Mouse (Mus musculus): Measurements from ENCODE around the gene Hoxa7. TPM values are rescaled to one million over a fixed set of nuclear protein-coding genes. Genes with fewer than 3 reads are reported as not detected.

The Hoxa7 gene
- total and polyA plus RNA-seq, 2 experiments from 2014 or later, result not detected

GRCm38 (mm10) chr6:52228475-52229465 is 7.1 kb upstream of the Hoxa7 start:
- DNase-seq (ENCODE audit: low spot score), result no peak
- no peak for TF ChIP-seq CTCF (IDR thresholded peaks at IDR 0.05)
- no peak overlapping the region for H3K4me3 ChIP-seq (ENCODE audit: low read depth, low read length)
- no peak overlapping the region for H3K27ac ChIP-seq (ENCODE audit: low read depth, low read length)
- H3K9me3 ChIP-seq (ENCODE audit: low read length), result no peaks in the 10 kb centered on the region
- no peaks in the 10 kb centered on the region for H3K4me1 ChIP-seq (ENCODE audit: insufficient read depth, low read length)
- no peak for ATAC-seq (ENCODE audit: low FRiP score)
- peaks cover 90% of the 10 kb centered on the region for H3K27me3 ChIP-seq (ENCODE audit: insufficient read depth, low read length)
- no peak overlapping the region for H3K9ac ChIP-seq (replicated peaks; ENCODE audit: low read length, poor library complexity, severe bottlenecking)
- WGBS, result 2% methylated on average over 38 of the region's 38 CpGs
- no peaks in the 10 kb centered on the region for H3K36me3 ChIP-seq (ENCODE audit: insufficient read depth, low read length)
- H3K4me2 ChIP-seq (ENCODE audit: low read depth, low read length, poor library complexity, severe bottlenecking), result no peak overlapping the region

DNA sequence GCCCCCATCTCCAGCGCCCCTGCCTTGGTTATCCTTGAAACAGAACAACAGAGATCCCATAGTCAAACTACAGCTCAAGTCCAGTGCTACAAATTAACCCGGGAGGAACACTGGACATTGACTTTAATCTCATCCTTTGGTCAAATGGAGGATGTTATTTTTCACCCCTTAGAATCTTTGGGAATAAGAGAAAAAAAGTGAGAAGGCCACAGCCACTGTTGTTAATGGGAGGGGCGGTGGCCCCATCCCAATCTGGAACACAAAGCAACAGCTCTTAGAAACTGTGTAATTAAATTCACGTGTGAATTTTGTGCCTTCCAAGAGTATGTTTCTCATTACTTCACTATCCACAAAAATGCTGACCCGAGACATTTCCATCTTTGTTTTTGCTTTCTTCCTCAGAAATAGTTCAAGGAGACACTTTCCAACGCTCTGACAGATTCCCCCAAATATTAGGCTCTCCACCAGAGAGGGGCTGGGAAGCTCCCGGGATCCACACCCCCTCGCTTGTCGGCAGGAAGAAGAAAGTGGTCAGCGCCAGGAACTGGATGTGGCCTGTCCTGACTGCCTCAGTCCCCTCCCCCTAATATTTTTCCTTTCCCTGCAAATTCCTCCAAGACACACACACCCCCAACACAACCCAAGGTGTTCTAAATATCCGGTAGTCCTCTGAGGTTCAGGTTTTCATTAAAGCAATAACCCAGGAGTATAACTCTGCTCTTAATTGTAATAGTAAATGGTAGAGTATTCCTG is 6.0 kb upstream of the Hoxa7 start:
- ATAC-seq (ENCODE audit: low FRiP score), result no peak

GRCm38 (mm10) chr6:52226569-52227257 is 5.1 kb upstream of the Hoxa7 start:
- H3K4me2 ChIP-seq (ENCODE audit: low read depth, low read length, poor library complexity, severe bottlenecking), result no peak overlapping the region
- peaks cover 87% of the 10 kb centered on the region for H3K27me3 ChIP-seq (ENCODE audit: insufficient read depth, low read length)
- H3K27ac ChIP-seq (ENCODE audit: low read depth, low read length), result no peak overlapping the region
- H3K4me1 ChIP-seq (ENCODE audit: insufficient read depth, low read length), result no peaks in the 10 kb centered on the region
- no peaks in the 10 kb centered on the region for H3K36me3 ChIP-seq (ENCODE audit: insufficient read depth, low read length)
- no peak overlapping the region for H3K9ac ChIP-seq (replicated peaks; ENCODE audit: low read length, poor library complexity, severe bottlenecking)
- no peak overlapping the region for H3K4me3 ChIP-seq (ENCODE audit: low read depth, low read length)
- ATAC-seq (ENCODE audit: low FRiP score), result no peak
- DNase-seq (ENCODE audit: low spot score), result no peak
- no peak for TF ChIP-seq CTCF (IDR thresholded peaks at IDR 0.05)
- 2% methylated on average over 26 of the region's 26 CpGs for WGBS
- no peaks in the 10 kb centered on the region for H3K9me3 ChIP-seq (ENCODE audit: low read length)

More for the DNA sequence above, 6.0 kb upstream of the Hoxa7 start:
- 3% methylated on average over 11 of the region's 11 CpGs for WGBS
- H3K4me2 ChIP-seq (ENCODE audit: low read depth, low read length, poor library complexity, severe bottlenecking), result no peak overlapping the region
- no peaks in the 10 kb centered on the region for H3K4me1 ChIP-seq (ENCODE audit: insufficient read depth, low read length)
- no peak overlapping the region for H3K9ac ChIP-seq (replicated peaks; ENCODE audit: low read length, poor library complexity, severe bottlenecking)
- peaks cover 87% of the 10 kb centered on the region for H3K27me3 ChIP-seq (ENCODE audit: insufficient read depth, low read length)
- no peak overlapping the region for H3K27ac ChIP-seq (ENCODE audit: low read depth, low read length)
- H3K4me3 ChIP-seq (ENCODE audit: low read depth, low read length), result no peak overlapping the region
- H3K36me3 ChIP-seq (ENCODE audit: insufficient read depth, low read length), result no peaks in the 10 kb centered on the region
- H3K9me3 ChIP-seq (ENCODE audit: low read length), result no peaks in the 10 kb centered on the region
- TF ChIP-seq CTCF (IDR thresholded peaks at IDR 0.05), result no peak
- no peak for DNase-seq (ENCODE audit: low spot score)

DNA sequence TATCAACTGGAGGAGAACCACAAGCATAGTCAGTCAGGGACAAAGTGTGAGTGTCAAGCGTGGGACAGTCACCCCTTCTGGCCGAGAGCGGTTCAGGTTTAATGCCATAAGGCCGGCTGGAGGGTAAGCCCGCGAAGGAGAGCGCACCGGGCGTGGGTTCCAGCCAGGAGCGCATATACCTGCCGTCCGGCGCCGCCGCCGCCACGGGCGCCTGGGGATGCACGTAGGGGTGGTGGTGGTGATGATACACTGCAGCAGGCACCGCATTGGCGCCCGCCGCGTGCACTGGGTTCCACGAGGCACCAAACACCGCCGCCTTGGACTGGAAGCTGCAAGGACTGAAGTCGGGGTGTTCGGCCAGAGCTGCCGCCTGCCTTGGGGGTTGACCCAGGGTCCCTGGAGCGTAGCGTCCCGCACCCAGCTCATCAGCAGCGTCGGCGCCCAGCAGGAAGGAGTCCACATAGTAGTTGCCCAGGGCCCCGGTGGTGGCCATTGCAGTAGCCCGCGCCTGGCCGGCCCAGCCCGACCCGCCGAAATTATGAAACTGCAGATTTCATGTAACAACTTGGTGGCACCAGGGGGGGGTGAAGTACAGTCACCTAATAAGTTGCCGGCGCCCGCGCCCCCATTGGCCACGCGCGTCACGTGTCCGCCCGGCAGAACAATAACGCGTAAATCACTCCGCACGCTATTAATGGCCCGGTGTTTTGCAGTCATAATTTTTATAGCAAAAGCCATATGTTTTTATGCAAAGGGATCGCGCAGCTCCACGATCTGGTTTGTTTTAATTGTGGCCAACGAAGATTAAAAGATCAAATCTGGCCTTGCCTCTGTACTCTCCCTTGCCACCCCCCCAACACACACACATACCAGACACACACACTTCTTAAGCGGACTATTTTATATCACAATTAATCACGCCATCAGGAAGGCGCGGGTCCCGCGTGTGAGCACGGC is 4.2 kb upstream of the Hoxa7 start:
- no peak for TF ChIP-seq CTCF (IDR thresholded peaks at IDR 0.05)
- no peak for DNase-seq (ENCODE audit: low spot score)
- 4% methylated on average over 69 of the region's 69 CpGs for WGBS
- Histone ChIP-seq H3K27me3 (ENCODE audit: insufficient read depth, low read length) (peaks cover 89% of the 10 kb centered on the region), H3K4me3 (ENCODE audit: low read depth, low read length) (no peak overlapping the region), H3K9me3 (ENCODE audit: low read length) (no peaks in the 10 kb centered on the region), H3K9ac (replicated peaks; ENCODE audit: low read length, poor library complexity, severe bottlenecking) (no peak overlapping the region), H3K4me2 (ENCODE audit: low read depth, low read length, poor library complexity, severe bottlenecking) (no peak overlapping the region), H3K36me3 (ENCODE audit: insufficient read depth, low read length) (no peaks in the 10 kb centered on the region), H3K27ac (ENCODE audit: low read depth, low read length) (no peak overlapping the region), H3K4me1 (ENCODE audit: insufficient read depth, low read length) (no peaks in the 10 kb centered on the region)
- no peak for ATAC-seq (ENCODE audit: low FRiP score)
